Mouse (Mus musculus): Measurements from ENCODE around the gene 4933430I17Rik.

The 4933430I17Rik gene

GRCm38 (mm10) chr4:62596051-62596450, 70.9 kb downstream of the 4933430I17Rik start:
- DNase-seq (ENCODE audit: inconsistent age in 2 of 2, low spot score in 1 of 2): peak; percentile 86 to 94

Data from adrenal gland, adult (tissue).